Mouse (Mus musculus): Measurements from ENCODE around the gene Cyp2c40. TPM values are rescaled to one million over a fixed set of nuclear protein-coding genes. Genes with fewer than 3 reads are reported as not detected.

Gene Cyp2c40
- polyA plus RNA-seq (2012; rRNA removed; ENCODE audit: low replicate concordance): not detected in 2 replicates

DNA sequence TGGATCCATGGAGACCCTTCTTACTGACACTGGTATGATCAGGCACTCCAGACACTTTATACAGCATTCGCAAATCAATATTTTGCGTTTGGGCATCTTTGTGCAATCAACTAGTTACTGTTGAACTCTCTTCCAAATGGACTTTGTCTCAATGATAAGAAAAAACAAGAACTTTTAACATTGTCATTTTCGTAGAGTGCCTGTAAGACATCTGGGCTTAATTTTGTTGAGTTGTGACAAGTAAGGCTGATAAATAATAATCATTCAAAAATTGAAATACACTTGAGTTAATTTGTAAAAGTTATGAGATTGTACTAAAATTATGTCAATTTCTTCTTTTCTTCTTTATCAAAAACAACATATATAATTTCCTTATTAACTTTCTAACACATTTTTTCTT, at the start of gene Cyp2c40:
Cyp2c40 (minus strand) TSS at position 101 of the 400 bp plus-strand sequence.

DNA sequence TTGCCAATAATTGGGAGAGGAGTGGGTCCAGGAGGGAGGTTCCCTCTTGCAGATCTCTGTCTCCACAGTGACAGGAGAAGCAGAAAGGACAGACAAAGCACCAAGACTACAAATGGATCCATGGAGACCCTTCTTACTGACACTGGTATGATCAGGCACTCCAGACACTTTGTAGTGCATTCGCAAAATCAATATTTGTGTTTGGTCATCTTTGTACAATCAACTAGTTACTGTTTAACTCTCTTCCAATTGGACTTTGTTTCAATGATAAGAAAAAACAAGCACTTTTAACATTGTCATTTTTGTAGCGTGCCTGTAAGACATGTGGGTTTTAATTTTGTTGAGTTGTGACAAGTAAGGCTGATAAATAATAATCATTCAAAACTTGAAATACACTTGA, 71.7 kb downstream of the Cyp2c40 start, which contains the start of gene Cyp2c68:
Cyp2c68 (minus strand) TSS at position 135 of the 400 bp plus-strand sequence.

Other genes with a start within 250 kb of the Cyp2c40 start
- 0.24 TPM in 1 of 2 replicates, not detected in the other for gene Cyp2c67, start 163.8 kb downstream of the Cyp2c40 start, polyA plus RNA-seq (2012; rRNA removed; ENCODE audit: low replicate concordance)
- gene Cyp2c68, start 71.8 kb downstream of the Cyp2c40 start, polyA plus RNA-seq (2012; rRNA removed; ENCODE audit: low replicate concordance): 0.31 TPM in 1 of 2 replicates, not detected in the other
- gene Cyp2c69, start 74.0 kb upstream of the Cyp2c40 start, polyA plus RNA-seq (2012; rRNA removed; ENCODE audit: low replicate concordance): not detected in 2 replicates
- gene Cyp2c37, start 179.6 kb upstream of the Cyp2c40 start, polyA plus RNA-seq (2012; rRNA removed; ENCODE audit: low replicate concordance): 0.37 TPM in 1 of 2 replicates, not detected in the other